Mouse (Mus musculus): ENCODE data around the gene Morn1. TPM values are rescaled to one million over a fixed set of nuclear protein-coding genes. Genes with fewer than 3 reads are reported as not detected.

Gene Morn1
- 1 to 10 TPM in 1 of 2 experiments, under 1 TPM in 1; 1.00 to 1.9 TPM for total RNA-seq (2021)
- long read RNA-seq, experiment 1, result 0 reads
- long read RNA-seq, experiment 2, partial matches to known transcripts, result 0 of 2 reads
- long read RNA-seq, experiment 2, other reads (novel, unspliced or antisense), result 1 of 2 reads

DNA sequence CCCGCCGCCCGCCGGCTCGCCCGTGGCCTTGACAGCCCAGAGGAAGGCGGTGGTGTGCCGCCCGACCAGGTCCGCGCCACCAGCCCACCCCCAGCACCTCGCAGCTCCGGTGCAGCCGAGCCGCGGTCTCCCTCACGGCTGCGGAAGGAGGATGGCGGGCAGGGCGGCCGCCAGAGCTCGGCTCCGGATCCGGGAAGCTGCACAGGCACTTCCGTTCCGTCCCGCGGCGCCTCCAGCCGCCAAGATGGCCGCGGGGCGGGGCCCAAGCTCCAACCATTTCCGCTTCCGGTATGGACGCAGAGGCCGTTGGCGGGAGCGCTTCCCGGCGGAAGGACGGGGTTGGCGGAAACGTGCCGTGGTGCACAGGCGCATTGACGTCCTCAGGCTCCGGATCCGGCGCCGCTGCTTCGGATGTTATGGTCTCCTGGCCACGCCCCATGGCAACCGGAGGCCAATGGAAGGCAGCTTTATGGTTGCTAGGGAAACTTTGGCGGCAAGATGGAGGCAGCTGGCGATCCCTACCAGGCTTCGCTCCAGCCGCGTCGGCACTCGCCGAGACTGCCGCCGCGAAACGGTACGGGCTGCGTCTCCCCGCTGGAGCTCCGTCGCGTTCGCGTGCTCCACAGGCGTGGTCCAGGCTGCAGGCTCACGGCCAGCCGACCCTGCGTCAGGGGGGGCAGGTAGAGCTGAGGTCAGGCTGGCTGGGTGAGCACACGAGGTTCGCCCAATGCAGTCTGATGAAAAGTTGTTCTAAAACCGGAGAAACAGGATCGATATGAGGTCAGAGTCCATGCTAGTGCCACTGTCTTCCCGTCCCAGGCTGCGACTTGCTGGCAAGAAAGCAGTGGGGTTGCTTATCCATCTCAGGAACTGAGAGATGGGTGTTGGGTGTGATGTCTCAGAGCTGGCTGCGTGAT is at the start of gene Morn1, which contains the start of gene Rer1:
Gene Morn1, plus strand, starts transcription at position 470 of the 917 bp plus-strand sequence.
Gene Rer1, minus strand, starts transcription at position 275 of the 917 bp plus-strand sequence.
- peak; percentile 100 for DNase-seq (ENCODE audit: low spot score)

- no peak for DNase-seq (ENCODE audit: low spot score)
Measured at GRCm38 (mm10) chr4:155040197-155040596, 46.2 kb upstream of the Morn1 start.

GRCm38 (mm10) chr4:155040696-155041095 is 45.7 kb upstream of the Morn1 start:
- no peak for DNase-seq (ENCODE audit: low spot score)

DNA sequence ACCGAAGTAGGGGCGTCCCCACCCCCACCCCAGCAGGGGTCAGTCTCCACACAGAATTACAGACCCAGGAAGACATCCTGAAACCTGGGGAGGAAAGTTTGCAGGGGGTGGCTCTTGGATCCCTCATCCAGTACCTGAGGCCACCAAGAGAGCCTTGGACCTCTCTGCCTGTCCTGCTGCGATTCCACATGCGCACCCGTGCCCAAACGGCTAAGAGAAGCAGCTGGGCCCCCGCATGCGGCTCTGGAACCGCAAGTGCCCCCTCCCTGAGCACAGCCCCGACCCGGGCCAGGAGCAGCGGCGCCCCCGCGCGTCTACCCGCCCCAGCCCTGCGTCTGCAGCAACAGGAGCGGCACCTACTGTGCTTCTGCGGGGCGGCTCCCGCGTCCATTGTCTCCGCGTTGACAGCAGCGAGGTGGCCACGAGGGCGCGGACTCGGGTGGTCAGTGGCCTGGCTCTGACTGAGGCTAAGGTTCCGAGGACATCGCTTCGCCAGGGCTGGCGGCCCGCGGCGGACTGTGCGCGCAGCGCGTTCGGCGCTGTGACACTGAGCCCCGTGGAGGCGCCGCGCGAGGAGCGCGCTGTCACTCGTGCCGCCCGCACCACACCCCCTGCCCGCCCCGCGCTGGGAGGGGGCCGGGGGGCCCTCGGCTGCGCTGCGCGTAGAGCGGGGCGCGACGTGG is 43.6 kb upstream of the Morn1 start:
- no peak for DNase-seq (ENCODE audit: low spot score)

- DNase-seq (ENCODE audit: low spot score), result no peak
Measured at GRCm38 (mm10) chr4:155043289-155043625, 43.1 kb upstream of the Morn1 start.

DNA sequence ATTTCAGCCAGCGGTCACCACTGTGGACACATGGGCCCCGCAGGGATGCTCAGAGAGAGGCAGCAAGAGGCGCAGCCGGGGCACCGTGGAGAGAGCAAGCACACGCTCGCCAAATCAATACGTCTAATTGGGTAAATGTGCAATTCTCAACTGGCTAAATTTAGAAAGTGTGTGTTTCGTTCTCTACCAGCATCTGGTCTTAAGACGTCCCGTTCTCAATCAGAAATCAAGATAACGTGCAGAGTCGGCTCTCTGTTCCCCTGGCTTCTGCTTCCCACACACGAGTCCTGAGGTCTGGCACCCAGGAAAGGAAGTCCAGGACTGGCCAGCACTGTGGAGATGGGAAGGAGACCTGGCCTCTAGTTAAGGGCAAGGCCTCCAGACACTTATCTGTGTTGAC is 39.7 kb upstream of the Morn1 start:
- no peak for DNase-seq (ENCODE audit: low spot score)

DNA sequence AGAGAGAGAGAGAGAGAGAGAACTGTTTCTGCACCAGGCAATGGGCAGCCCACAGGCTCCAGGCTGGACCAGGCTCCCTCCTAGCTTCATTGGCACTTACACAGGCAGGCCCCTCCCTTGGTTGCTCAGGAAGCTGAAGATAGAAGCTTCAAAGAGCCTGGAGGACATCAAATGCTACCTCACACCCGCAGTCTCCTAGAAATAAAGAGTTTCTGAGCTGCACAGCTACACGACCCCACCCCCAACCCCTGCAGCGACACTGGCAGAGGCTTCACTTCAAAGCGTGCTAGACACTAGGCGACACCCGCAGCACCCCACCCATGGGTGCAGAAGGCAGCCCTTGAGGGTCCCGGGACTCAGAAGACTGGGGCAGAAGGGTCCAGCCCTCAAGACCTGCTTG is 36.3 kb upstream of the Morn1 start:
- DNase-seq (ENCODE audit: low spot score), result no peak

DNA sequence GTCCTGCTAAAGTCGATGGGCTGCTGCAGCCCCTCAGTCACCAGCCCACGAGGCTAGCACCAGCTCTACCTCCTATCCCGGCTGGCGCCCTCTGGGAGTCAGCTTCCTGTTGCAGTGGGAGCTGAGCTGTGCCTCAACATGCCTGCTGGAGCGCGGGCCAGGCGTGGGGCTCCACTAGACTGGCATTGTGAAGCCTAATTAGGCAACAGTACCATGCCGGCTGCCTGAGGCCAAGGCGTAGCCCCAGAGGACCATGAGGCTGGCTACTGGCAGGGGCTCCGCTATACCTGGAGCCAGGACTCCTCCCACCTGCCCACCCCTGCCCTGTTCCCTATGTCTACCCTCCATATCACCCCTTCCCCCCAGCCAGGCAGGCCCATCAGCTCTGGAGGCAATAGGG is 29.7 kb upstream of the Morn1 start, which contains the start of gene Plch2:
Gene Plch2, minus strand, starts transcription at position 61 of the 400 bp plus-strand sequence.
- DNase-seq (ENCODE audit: low spot score), result no peak

GRCm38 (mm10) chr4:155058325-155058724 is 28.1 kb upstream of the Morn1 start:
- DNase-seq (ENCODE audit: low spot score), result no peak

DNA sequence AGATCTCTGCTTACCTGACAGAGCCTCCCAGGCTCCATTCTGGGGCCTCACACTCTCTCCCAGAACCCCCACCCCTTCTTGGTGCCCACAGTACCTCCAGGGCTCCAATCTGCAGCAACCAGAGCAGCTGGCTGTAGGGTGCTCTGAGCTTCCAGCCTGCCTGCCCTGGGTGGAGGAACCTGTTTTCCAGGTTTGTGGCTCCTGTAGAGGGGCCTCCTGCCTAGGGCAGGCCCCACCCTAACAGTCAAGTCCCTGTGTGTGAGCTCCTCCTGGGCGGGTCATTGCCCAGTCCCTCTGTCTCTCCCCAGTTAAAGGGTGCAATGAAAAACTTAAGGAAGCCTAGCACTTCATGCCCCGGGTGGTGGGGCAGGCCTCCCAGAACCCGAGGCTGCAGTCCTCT is 22.5 kb upstream of the Morn1 start:
- DNase-seq (ENCODE audit: low spot score), result no peak

DNA sequence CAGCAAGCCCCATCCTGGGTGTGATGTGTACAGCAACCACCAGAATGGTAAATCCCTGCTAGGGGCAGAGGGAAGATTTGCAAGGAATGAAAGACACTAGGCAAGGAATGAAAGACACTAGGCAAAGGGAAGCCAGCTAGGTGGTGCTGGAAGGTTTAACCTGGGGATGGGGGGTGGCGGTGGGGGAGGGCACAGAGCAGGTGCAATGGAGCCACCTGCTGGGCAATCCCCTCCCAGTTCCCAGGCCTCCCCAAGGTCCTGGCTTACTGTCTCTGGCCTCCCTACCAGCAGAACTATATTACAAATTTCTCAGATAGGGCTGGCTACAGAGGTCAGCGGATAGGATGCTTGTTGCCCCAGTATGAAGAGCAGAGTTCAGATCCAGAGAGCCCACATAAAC is 21.9 kb upstream of the Morn1 start:
- no peak for DNase-seq (ENCODE audit: low spot score)

DNA sequence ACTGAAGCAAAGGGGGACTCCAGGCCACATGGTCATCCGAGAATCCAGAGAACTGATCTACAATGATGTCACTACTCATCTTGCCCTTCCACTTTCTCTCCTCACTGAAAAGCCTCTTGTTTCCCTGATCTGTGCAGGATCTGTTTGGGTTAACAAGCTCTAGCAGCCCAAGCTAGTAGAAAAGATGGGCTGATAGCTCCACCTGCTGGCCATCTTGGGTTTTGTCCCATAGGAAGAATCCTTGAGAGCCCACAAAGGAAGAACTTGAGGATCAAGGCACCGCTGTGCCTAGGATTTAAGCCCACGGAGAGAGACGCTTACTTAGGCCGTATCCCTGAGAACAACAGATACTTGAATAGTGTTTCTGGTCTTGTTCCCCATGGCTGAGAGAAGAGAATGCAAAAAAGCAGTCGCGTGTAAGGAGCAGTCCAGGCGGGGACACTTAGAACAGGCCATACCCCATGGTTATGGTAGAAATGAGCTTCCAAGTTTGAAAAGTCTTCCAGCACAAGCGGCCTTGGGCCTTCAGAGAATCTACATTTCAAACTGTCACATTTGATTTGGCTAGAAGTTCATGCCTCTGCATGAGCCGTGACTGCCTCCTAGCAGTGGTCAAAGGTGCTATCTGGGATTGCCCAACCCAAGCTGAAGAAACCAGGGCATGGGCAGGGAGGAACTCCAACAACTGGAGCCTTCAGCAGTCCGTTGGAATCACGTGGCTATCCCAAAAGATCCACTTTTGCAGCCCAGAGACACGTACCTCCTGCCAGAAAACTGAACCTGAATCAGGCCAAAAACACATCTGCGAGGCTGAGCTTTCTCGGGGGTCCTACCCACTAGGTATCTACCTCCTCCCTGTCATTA is 20.2 kb upstream of the Morn1 start:
- DNase-seq (ENCODE audit: low spot score), result peak; percentile 91

DNA sequence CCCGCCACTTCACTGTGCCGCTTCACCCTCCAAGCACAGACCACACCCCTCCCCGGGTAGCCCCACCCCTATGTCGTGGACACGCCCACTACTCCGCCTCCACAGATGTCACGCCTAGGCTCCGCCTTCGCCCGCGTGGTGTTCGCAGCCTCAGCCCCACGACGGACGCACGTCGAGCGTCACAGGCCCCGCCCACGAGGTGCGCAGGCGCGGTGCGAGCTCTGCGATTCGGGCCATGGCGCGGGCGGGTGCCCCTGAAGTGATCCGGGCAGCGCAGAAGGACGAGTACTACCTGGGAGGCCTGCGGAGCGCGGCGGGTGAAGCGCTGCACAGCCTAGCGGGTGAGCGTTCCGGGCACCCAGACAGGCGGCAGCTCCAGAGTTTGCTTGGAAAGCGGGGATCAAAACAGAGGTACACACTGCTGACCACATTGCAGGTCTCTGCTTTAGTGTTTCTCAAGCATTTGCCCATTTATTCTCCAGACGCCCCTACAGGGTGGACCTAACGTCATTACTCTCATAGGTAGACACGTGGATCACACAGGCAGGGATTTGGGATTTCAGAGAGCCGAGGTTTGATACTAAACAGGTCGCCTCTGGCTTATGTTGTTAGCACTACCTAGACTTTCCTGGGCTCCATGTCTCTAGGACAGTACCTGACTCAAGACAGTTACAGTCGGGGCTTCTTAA is 19.4 kb upstream of the Morn1 start, which contains the start of gene Pex10:
Gene Pex10, plus strand, starts transcription at position 183 of the 689 bp plus-strand sequence.
- peak; percentile 97 for DNase-seq (ENCODE audit: low spot score)

DNA sequence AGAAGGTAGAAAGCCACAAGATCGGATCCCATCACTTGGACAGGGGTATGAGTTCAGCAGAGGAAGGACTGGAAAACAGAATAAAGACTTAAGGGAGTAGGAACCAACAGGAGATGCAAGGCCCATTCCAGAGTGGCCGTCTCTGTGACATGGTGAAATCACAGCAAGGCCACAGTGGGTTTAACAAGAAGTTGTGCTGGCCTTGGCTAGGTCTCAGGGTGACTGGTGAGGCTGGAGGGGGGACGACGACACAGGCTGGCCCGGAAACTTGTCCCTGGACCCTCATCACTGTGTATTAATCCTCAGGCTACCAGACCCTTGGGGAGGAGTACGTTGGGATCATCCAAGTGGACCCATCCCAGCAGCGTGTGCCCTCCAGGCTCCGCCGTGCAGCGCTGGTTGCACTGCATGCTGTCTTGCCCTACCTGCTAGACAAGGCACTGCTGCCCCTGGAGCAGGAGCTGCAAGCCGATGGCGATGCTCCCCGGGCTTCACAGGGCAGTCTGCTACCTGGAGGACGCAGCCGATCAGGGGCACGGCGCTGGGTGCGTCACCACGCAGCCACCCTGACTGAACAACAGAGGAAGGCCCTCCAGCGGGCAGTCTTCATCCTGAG is 17.9 kb upstream of the Morn1 start:
- DNase-seq (ENCODE audit: low spot score), result no peak

DNA sequence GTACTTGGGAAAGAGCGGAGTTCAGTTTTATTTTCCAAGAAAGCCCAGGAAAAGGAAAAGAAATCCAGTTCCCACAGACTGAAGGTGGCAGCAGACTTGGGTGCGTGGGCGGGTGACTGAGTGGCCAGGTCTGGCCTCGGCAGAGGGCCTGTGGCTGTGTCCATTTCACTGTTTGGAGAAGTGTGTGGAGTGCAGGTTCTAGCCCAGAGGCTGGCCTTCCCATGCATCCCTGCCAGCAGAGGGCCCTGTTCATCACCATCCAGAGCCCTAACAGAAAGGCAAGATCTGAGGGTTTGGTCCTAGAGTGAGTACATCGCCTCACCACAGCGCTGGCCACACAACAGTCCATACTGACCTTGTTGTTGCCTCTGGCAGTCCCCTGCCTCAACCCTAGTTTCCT is 17.2 kb upstream of the Morn1 start:
- DNase-seq (ENCODE audit: low spot score), result no peak

DNA sequence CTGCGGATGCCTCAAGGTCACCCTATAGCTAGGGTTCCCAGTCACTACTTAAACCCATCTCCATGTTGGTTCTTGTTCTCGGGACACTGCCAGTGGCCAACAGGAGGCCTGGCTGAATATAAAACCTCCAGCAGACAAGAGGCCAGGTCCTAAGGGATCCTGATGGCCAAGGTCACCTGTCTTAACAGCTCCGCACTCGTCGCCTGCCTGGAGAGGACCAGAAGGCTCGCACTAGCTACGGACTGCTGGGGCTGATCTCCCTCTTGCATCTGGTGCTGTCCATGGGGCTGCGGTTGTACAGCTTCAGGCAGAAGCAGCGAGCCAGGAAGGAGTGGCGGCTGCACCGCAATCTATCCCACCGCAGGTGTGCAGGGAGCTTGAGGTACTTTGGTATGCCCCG is 16.2 kb upstream of the Morn1 start:
- DNase-seq (ENCODE audit: low spot score), result no peak

GRCm38 (mm10) chr4:155070921-155071320 is 15.5 kb upstream of the Morn1 start:
- DNase-seq (ENCODE audit: low spot score), result peak; percentile 71

DNA sequence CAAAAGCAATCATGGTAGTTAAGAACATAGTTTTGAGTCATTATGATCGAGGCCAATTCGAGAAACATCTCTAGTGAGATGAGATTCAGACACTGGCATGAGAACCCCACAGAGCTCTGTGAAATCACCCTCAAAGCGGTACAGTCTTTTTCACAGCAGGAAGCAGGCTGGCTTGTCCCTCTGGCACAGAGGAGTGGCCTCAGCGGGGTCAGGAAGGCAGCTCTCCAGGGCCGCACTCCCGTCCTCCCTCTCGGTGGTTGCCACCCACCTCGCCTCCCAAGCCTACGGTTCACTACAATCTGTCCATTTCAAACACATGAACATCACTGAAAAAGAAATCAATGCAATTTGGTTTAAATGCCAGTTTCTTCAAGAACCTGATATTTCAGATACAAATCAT is 12.0 kb upstream of the Morn1 start:
- DNase-seq (ENCODE audit: low spot score), result no peak

GRCm38 (mm10) chr4:155075137-155075536 is 11.2 kb upstream of the Morn1 start:
- DNase-seq (ENCODE audit: low spot score), result no peak

- DNase-seq (ENCODE audit: low spot score), result no peak
Measured at GRCm38 (mm10) chr4:155075813-155076212, 10.6 kb upstream of the Morn1 start.

All from gastrocnemius, adult 18-20 months (tissue).